Mouse (Mus musculus): ENCODE results near the gene Ppp3ca. TPM values are rescaled to one million over a fixed set of nuclear protein-coding genes. Genes with fewer than 3 reads are reported as not detected.

Ppp3ca gene
- total and polyA plus RNA-seq, 3 experiments = 63.4 to 143 (median 130) TPM

DNA sequence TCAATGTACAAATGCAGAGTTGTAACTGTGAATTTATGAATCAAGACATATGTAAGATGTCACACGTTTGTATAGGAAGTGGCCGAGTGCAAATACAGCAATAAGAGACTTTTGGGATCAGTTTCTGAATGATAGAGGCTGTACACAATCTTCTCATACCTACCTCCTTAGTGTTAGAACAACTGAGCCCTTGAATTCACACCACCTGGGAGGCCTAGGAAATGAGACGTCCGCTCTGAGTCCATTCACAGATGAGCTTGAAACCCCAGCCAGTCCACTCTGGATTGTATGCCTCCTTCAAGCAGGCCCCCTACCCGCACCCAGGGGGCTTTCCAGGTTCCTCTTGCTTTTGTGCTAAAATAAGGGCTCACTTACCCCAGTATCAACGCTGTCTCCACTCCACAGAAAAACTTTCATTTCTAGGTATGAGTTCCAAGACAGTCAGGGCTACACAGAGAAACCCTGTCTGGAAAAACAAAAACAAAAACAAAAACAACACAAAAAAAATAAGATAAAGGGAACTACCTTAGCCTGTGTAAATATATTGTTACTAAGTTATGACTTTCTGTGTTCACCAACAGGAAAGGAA, 10.1 kb downstream of the Ppp3ca start:
- TF ChIP-seq PAX5 (IDR thresholded peaks at IDR 0.05; ENCODE audit: low read length) (no peak), BHLHE40 (IDR thresholded peaks at IDR 0.05; ENCODE audit: low read depth, low read length) (peak; percentile 30; the same call in 1 of the 2 replicates), UBTF (IDR thresholded peaks at IDR 0.05; ENCODE audit: low read depth, low read length) (0 out of 2 replicates have a peak, but pooled peaks have one; percentile 74), CHD2 (IDR thresholded peaks at IDR 0.05; ENCODE audit: low read length) (peak; percentile 46; the same call in 1 of the 2 replicates), EP300 (IDR thresholded peaks at IDR 0.05; ENCODE audit: low read length) (peak; percentile 65; the same call in 1 of the 2 replicates), TBP (conservative IDR thresholded peaks at IDR 0.05; ENCODE audit: low read depth, low read length) (peak; percentile 79), ZMIZ1 (IDR thresholded peaks at IDR 0.05; ENCODE audit: low read depth, low read length) (no peak), KAT2A (IDR thresholded peaks at IDR 0.05; ENCODE audit: insufficient replicate concordance, low read length) (no peak), POLR2AphosphoS2 (IDR thresholded peaks at IDR 0.05; ENCODE audit: low read depth, low read length) (no peak), MAFK (IDR thresholded peaks at IDR 0.05; ENCODE audit: insufficient replicate concordance, low read length) (peak; percentile 30; the same call in 1 of the 2 replicates), MEF2A (IDR thresholded peaks at IDR 0.05; ENCODE audit: borderline replicate concordance, low read depth, low read length) (peak; percentile 84), JUND (conservative IDR thresholded peaks at IDR 0.05; ENCODE audit: low read depth, low read length) (0 out of 2 replicates have a peak, but pooled peaks have one; percentile 25), TCF12 (IDR thresholded peaks at IDR 0.05; ENCODE audit: low read depth, low read length) (no peak), SIN3A (IDR thresholded peaks at IDR 0.05; ENCODE audit: low read length) (no peak), JUN (IDR thresholded peaks at IDR 0.05; ENCODE audit: insufficient read depth, low read depth, low read length) (no peak), ZKSCAN1 (IDR thresholded peaks at IDR 0.05; ENCODE audit: borderline replicate concordance, low read depth, low read length) (no peak), ETS1 (conservative IDR thresholded peaks at IDR 0.05; ENCODE audit: low read depth, low read length) (peak; percentile 45; the same call in 1 of the 2 replicates), IRF4 (IDR thresholded peaks at IDR 0.05; ENCODE audit: low read depth, low read length) (peak; percentile 74; the same call in 1 of the 2 replicates), MAZ (IDR thresholded peaks at IDR 0.05; ENCODE audit: low read depth, low read length) (peak; percentile 69), USF1 (IDR thresholded peaks at IDR 0.05; ENCODE audit: low read depth, low read length) (no peak), HCFC1 (IDR thresholded peaks at IDR 0.05; ENCODE audit: low read depth, low read length) (no peak), CHD1 (IDR thresholded peaks at IDR 0.05; ENCODE audit: low read depth, low read length) (0 out of 2 replicates have a peak, but pooled peaks have one; percentile 60)
- no peaks in the 10 kb centered on the region for H3K27me3 ChIP-seq (replicated peaks)
- H3K4me1 ChIP-seq (ENCODE audit: control insufficient read depth in 1 of 2, insufficient read depth in 2 of 2) = peaks cover 33 to 91% of the 10 kb centered on the region in 2 experiments
- no peak for DNase-seq (ENCODE audit: extremely low read depth)
- peak overlapping the region; percentile 46 for H3K4me2 ChIP-seq (ENCODE audit: insufficient read depth, low read depth, poor library complexity, severe bottlenecking)
- H3K27ac ChIP-seq (ENCODE audit: insufficient read depth, low read depth) = no peak overlapping the region
- H3K9me3 ChIP-seq (replicated peaks; ENCODE audit: low read length) = no peaks in the 10 kb centered on the region
- in situ Hi-C loops (cut with MboI; ENCODE audit: low pct_ligation_motif_present, low pct_unique_long_range_greater_than_20kb, low sequenced_read_pairs) = no loop called here
- no peak overlapping the region for H3K4me3 ChIP-seq (replicated peaks in 1 of 3; ENCODE audit: low read depth in 2 of 3, low read length in 2 of 3, poor library complexity in 1 of 3)
- peak overlapping the region; percentile 13 for H3K9ac ChIP-seq (ENCODE audit: insufficient read depth, low read depth)
- H3K79me2 ChIP-seq (replicated peaks; ENCODE audit: control insufficient read depth, extremely low read depth, insufficient read depth, poor library complexity, severe bottlenecking) = peaks cover 89% of the 10 kb centered on the region
- dilution Hi-C loops (cut with MboI; ENCODE audit: extremely low pct_ligation_motif_present, extremely low pct_unique_long_range_greater_than_20kb, low sequenced_read_pairs) = no loop called here
- peaks cover 0 to 33% of the 10 kb centered on the region in 2 experiments for H3K36me3 ChIP-seq (replicated peaks in 1 of 2; ENCODE audit: control insufficient read depth in 1 of 2, insufficient read depth in 1 of 2, low read length in 1 of 2)

Measured in CH12.LX (cell line).